Mouse (Mus musculus): Measurements from ENCODE around the gene Coil.
A peak's percentile ranks its signal among the peaks of the same experiment; 100 is the strongest.
"Not testable (repeated sequence)": the region's sequence is repeated elsewhere in the genome, so short reads cannot be mapped to it uniquely, and the experiment has no call there.

Coil gene

GRCm38 (mm10) chr11:88973776-88974701 is 4.0 kb downstream of the Coil start:
- DNase-seq (ENCODE audit: low spot score), result peak; percentile 94

GRCm38 (mm10) chr11:88976320-88976719 is 6.3 kb downstream of the Coil start:
- no peak for DNase-seq (ENCODE audit: low spot score)

GRCm38 (mm10) chr11:88977188-88977587 is 7.1 kb downstream of the Coil start:
- DNase-seq (ENCODE audit: low spot score), result no peak

GRCm38 (mm10) chr11:88981337-88981736 is 11.3 kb downstream of the Coil start:
- no peak for DNase-seq (ENCODE audit: low spot score)

- DNase-seq (ENCODE audit: low spot score), result no peak
Measured at GRCm38 (mm10) chr11:88986616-88987015, 16.6 kb downstream of the Coil start.

- DNase-seq (ENCODE audit: low spot score), result no peak
Measured at GRCm38 (mm10) chr11:88988956-88989355, 18.9 kb downstream of the Coil start.

- DNase-seq (ENCODE audit: low spot score), result no peak
Measured at GRCm38 (mm10) chr11:88989530-88989929, 19.5 kb downstream of the Coil start.

- DNase-seq (ENCODE audit: low spot score), result no peak
Measured at GRCm38 (mm10) chr11:88993186-88993585, 23.1 kb downstream of the Coil start.

GRCm38 (mm10) chr11:88993625-88994024 is 23.6 kb downstream of the Coil start:
- DNase-seq (ENCODE audit: low spot score), result peak; percentile 59

- DNase-seq (ENCODE audit: low spot score), result no peak
Measured at GRCm38 (mm10) chr11:88994492-88994891, 24.4 kb downstream of the Coil start.

- no peak for DNase-seq (ENCODE audit: low spot score)
Measured at GRCm38 (mm10) chr11:88995616-88996015, 25.6 kb downstream of the Coil start.

- DNase-seq (ENCODE audit: low spot score), result peak; percentile 79
Measured at GRCm38 (mm10) chr11:88996427-88996826, 26.4 kb downstream of the Coil start.

GRCm38 (mm10) chr11:88997343-88997742 is 27.3 kb downstream of the Coil start:
- DNase-seq (ENCODE audit: low spot score), result not testable (repeated sequence)

GRCm38 (mm10) chr11:88998406-88998805 is 28.4 kb downstream of the Coil start:
- DNase-seq (ENCODE audit: low spot score), result no peak

GRCm38 (mm10) chr11:88998974-88999722 is 29.1 kb downstream of the Coil start, which contains the start of gene Trim25:
TSS of gene Trim25 (plus strand) at chr11:88999376.
- DNase-seq (ENCODE audit: low spot score), result peak; percentile 97

GRCm38 (mm10) chr11:88999723-89000526 is 29.9 kb downstream of the Coil start:
- peak; percentile 38 for DNase-seq (ENCODE audit: low spot score)

GRCm38 (mm10) chr11:89000527-89000819 is 30.4 kb downstream of the Coil start:
- DNase-seq (ENCODE audit: low spot score), result peak; percentile 76

GRCm38 (mm10) chr11:89001569-89001968 is 31.5 kb downstream of the Coil start:
- no peak for DNase-seq (ENCODE audit: low spot score)

GRCm38 (mm10) chr11:89002068-89002467 is 32.0 kb downstream of the Coil start:
- no peak for DNase-seq (ENCODE audit: low spot score)

GRCm38 (mm10) chr11:89002621-89003020 is 32.6 kb downstream of the Coil start:
- DNase-seq (ENCODE audit: low spot score), result no peak

GRCm38 (mm10) chr11:89003078-89003477 is 33.0 kb downstream of the Coil start:
- no peak for DNase-seq (ENCODE audit: low spot score)

GRCm38 (mm10) chr11:89003726-89004125 is 33.7 kb downstream of the Coil start:
- DNase-seq (ENCODE audit: low spot score), result no peak

Data from MN1 (cell line).